Comparison of ENCODE assay signal across 27 mouse cellular contexts in genomic region chr10:22728257-22728656, GRCm38 (mm10). TPM values are rescaled to one million over a fixed set of nuclear protein-coding genes. Genes with fewer than 3 reads are reported as not detected.
DNase-seq lines count a peak whose midpoint lies in the region; ATAC-seq and TF ChIP-seq lines count a peak whose summit lies in the region.
"Had no signal": no experiment of that assay in that cellular context is flagged by ENCODE, and none has a peak within 500 bp of the region (broad histone marks: within the 10 kb centered on the region; RNA-seq: fewer than 3 reads in every experiment).

No protein-coding gene starts in this region.

- H3ac ChIP-seq in myocyte (ENCODE audit: control insufficient read depth, insufficient read length), result no peak overlapping the region

- no peak for ATAC-seq in midbrain, embryonic 11.5 days (ENCODE audit: low FRiP score)
- ATAC-seq in midbrain, embryonic 15.5 days (replicated peaks), result no peak
- ATAC-seq in granulocyte monocyte progenitor cell, adult 5-6 weeks (replicated peaks; ENCODE audit: poor library complexity, severe bottlenecking), result no peak
- ATAC-seq: CD4-positive, CD25-positive, alpha-beta regulatory T cell, adult 4 months; forebrain, embryonic 13.5 days; forebrain, embryonic 15.5 days; forebrain, postnatal 0 days had no signal

- H3K79me2 ChIP-seq in MEL (ENCODE audit: control insufficient read depth, insufficient read depth, low read length, poor library complexity) (peaks cover 67% of the 10 kb centered on the region), myocyte (ENCODE audit: control insufficient read depth, insufficient read depth) (peaks cover 75% of the 10 kb centered on the region)

- TF ChIP-seq POLR2A in MEL (IDR thresholded peaks at IDR 0.05; ENCODE audit: control insufficient read depth in 1 of 2, insufficient read depth in 1 of 2, low read depth in 1 of 2, low read length in 2 of 2, poor library complexity in 1 of 2) (no peak), myocyte (IDR thresholded peaks at IDR 0.05; ENCODE audit: insufficient read length, low read depth) (no peak)

- H3K27me3 ChIP-seq in midbrain, embryonic 11.5 days (ENCODE audit: control insufficient read depth, insufficient read depth, low read length), result no peaks in the 10 kb centered on the region
- H3K27me3 ChIP-seq in midbrain, embryonic 15.5 days (replicated peaks), result no peaks in the 10 kb centered on the region
- H3K27me3 ChIP-seq in MEL (ENCODE audit: control insufficient read depth in 1 of 2, insufficient read depth in 2 of 2, low read length in 2 of 2) (no peaks in the 10 kb centered on the region), myocyte (ENCODE audit: control insufficient read depth, insufficient read depth, insufficient read length) (no peaks in the 10 kb centered on the region)
- H3K27me3 ChIP-seq: CH12.LX; embryonic facial prominence, embryonic 13.5 days; embryonic facial prominence, embryonic 15.5 days; forebrain, embryonic 13.5 days; forebrain, embryonic 15.5 days had no signal

- no peak for TF ChIP-seq CTCF in MEL (IDR thresholded peaks at IDR 0.05 in 2 of 3, conservative IDR thresholded peaks at IDR 0.05 in 1 of 3; ENCODE audit: control insufficient read depth in 1 of 3, insufficient read depth in 1 of 3, low read depth in 2 of 3, low read length in 3 of 3, poor library complexity in 1 of 3, severe bottlenecking in 1 of 3)

- H3K4me2 ChIP-seq in midbrain, embryonic 11.5 days, result no peak overlapping the region
- H3K4me2 ChIP-seq in midbrain, embryonic 15.5 days, result no peak overlapping the region
- H3K4me2 ChIP-seq in myocyte (ENCODE audit: low read depth), result peak overlapping the region; percentile 70
- H3K4me2 ChIP-seq: embryonic facial prominence, embryonic 15.5 days had no signal

- DNase-seq in midbrain, embryonic 11.5 days (ENCODE audit: low spot score, missing footprints), result peak; percentile 37
- DNase-seq in MEL (ENCODE audit: low read depth, low spot score) (peak; percentile 59), NIH3T3 (ENCODE audit: low read depth) (peak; percentile 22)
- no peak for DNase-seq in thymus, adult 18-20 months
- DNase-seq in gastrocnemius, adult 8-10 months (ENCODE audit: low spot score in 2 of 2), result no peak
- DNase-seq: adrenal gland, adult 2 months; adrenal gland, postnatal 10 days; adrenal gland, postnatal 25 days; B cell, adult 2 months; cerebellum, adult 11 months; cerebellum, adult 18-20 months; cerebellum, adult 8-10 months; cerebellum, adult 9-11 months; cerebellum, postnatal 14 days; cerebellum, postnatal 36 days; embryo, embryonic 11 days; forebrain, postnatal 0 days had no signal

- no peaks in the 10 kb centered on the region for H3K36me3 ChIP-seq in midbrain, embryonic 11.5 days (ENCODE audit: control insufficient read depth, insufficient read depth, low read length)
- no peaks in the 10 kb centered on the region for H3K36me3 ChIP-seq in midbrain, embryonic 15.5 days (replicated peaks)
- H3K36me3 ChIP-seq in MEL (ENCODE audit: control insufficient read depth in 1 of 2, insufficient read depth in 2 of 2, low read length in 2 of 2) (peaks cover 8 to 55% of the 10 kb centered on the region in 2 experiments), myocyte (ENCODE audit: control insufficient read depth, insufficient read depth) (no peaks in the 10 kb centered on the region)
- H3K36me3 ChIP-seq: embryonic facial prominence, embryonic 13.5 days; embryonic facial prominence, embryonic 15.5 days; forebrain, embryonic 15.5 days had no signal

- H3K9me3 ChIP-seq in midbrain, embryonic 11.5 days (ENCODE audit: control insufficient read depth, low read length), result no peaks in the 10 kb centered on the region
- no peaks in the 10 kb centered on the region for H3K9me3 ChIP-seq in midbrain, embryonic 15.5 days
- no peaks in the 10 kb centered on the region for H3K9me3 ChIP-seq in MEL (replicated peaks; ENCODE audit: insufficient read depth, low read length)
- H3K9me3 ChIP-seq: embryonic facial prominence, embryonic 13.5 days; embryonic facial prominence, embryonic 15.5 days; forebrain, embryonic 13.5 days; forebrain, embryonic 15.5 days; G1E had no signal

- WGBS in midbrain, embryonic 11.5 days, result 89% methylated on average over 1 of the region's 1 CpGs
- 80% methylated on average over 1 of the region's 1 CpGs for WGBS in midbrain, embryonic 15.5 days

- H3K4me1 ChIP-seq in midbrain, embryonic 11.5 days (ENCODE audit: control insufficient read depth, insufficient read depth, low read length), result peaks cover 10% of the 10 kb centered on the region
- peaks cover 42% of the 10 kb centered on the region for H3K4me1 ChIP-seq in midbrain, embryonic 15.5 days
- peaks cover 37 to 38% of the 10 kb centered on the region in 2 experiments for H3K4me1 ChIP-seq in MEL (ENCODE audit: control insufficient read depth in 1 of 2, insufficient read depth in 2 of 2, low read length in 2 of 2)

- no peak overlapping the region for H3K27ac ChIP-seq in midbrain, embryonic 11.5 days (ENCODE audit: low read depth, low read length)
- H3K27ac ChIP-seq in midbrain, embryonic 15.5 days, result no peak overlapping the region
- peak overlapping the region; percentile 61 for H3K27ac ChIP-seq in MEL (ENCODE audit: control insufficient read depth, low read depth, low read length)
- H3K27ac ChIP-seq: embryonic facial prominence, embryonic 13.5 days; embryonic facial prominence, embryonic 15.5 days; forebrain, embryonic 13.5 days; forebrain, embryonic 15.5 days had no signal

- no peak for TF ChIP-seq RAD21 in MEL (IDR thresholded peaks at IDR 0.05; ENCODE audit: low read depth, low read length)

- peak in 1 of 2 experiments; percentile 35; a peak in 1 of 4 replicates for TF ChIP-seq EP300 in MEL (IDR thresholded peaks at IDR 0.05; ENCODE audit: low read depth in 1 of 2, low read length in 2 of 2)

- H3K4me3 ChIP-seq in midbrain, embryonic 11.5 days (ENCODE audit: low read depth, low read length), result no peak overlapping the region
- H3K4me3 ChIP-seq in midbrain, embryonic 15.5 days, result no peak overlapping the region
- H3K4me3 ChIP-seq in MEL (ENCODE audit: control insufficient read depth in 1 of 2, insufficient read depth in 1 of 2, low read depth in 2 of 2, low read length in 2 of 2) (peak overlapping the region in 1 of 2 experiments; percentile 100; a peak in 2 of 4 replicates), myocyte (no peak overlapping the region)
- H3K4me3 ChIP-seq: embryonic facial prominence, embryonic 13.5 days; embryonic facial prominence, embryonic 15.5 days; forebrain, embryonic 15.5 days had no signal

- H3K9ac ChIP-seq in midbrain, embryonic 11.5 days (ENCODE audit: low read length), result no peak overlapping the region
- no peak overlapping the region for H3K9ac ChIP-seq in midbrain, embryonic 15.5 days
- H3K9ac ChIP-seq in MEL (ENCODE audit: control insufficient read depth, low read depth, low read length, poor library complexity, severe bottlenecking), result peak overlapping the region; percentile 32
- H3K9ac ChIP-seq: embryonic facial prominence, embryonic 13.5 days; embryonic facial prominence, embryonic 15.5 days; forebrain, embryonic 13.5 days; forebrain, embryonic 15.5 days; forebrain, postnatal 0 days had no signal

TF ChIP-seq in MEL, 35 proteins besides CTCF, POLR2A, EP300 and RAD21 (continues in another document):
- TF ChIP-seq HCFC1 (IDR thresholded peaks at IDR 0.05; ENCODE audit: low read depth, low read length), result no peak
- TF ChIP-seq ZC3H11A (IDR thresholded peaks at IDR 0.05; ENCODE audit: low read depth, low read length), result no peak
- TF ChIP-seq USF2 (IDR thresholded peaks at IDR 0.05; ENCODE audit: borderline replicate concordance in 1 of 2, insufficient read depth in 1 of 2, low read depth in 1 of 2, low read length in 2 of 2), result no peak
- TF ChIP-seq NELFE (IDR thresholded peaks at IDR 0.05; ENCODE audit: low read depth, low read length), result no peak
- 0 out of 2 replicates have a peak, but pooled peaks have one; percentile 59 for TF ChIP-seq MYC (IDR thresholded peaks at IDR 0.05; ENCODE audit: low read depth, low read length)
- TF ChIP-seq TBP (IDR thresholded peaks at IDR 0.05; ENCODE audit: low read depth, low read length), result no peak
- no peak for TF ChIP-seq JUND (IDR thresholded peaks at IDR 0.05; ENCODE audit: low read depth, low read length)
- no peak for TF ChIP-seq ZMIZ1 (IDR thresholded peaks at IDR 0.05; ENCODE audit: low read depth, low read length)
- TF ChIP-seq POLR2AphosphoS5 (IDR thresholded peaks at IDR 0.05; ENCODE audit: borderline replicate concordance, low read depth, low read length), result no peak
- no peak for TF ChIP-seq GATA1 (IDR thresholded peaks at IDR 0.05; ENCODE audit: low read depth, low read length)
- TF ChIP-seq ETS1 (IDR thresholded peaks at IDR 0.05; ENCODE audit: low read depth, low read length), result no peak

TF ChIP-seq in myocyte, 11 proteins besides CTCF, POLR2A, EP300 and RAD21:
- no peak for TF ChIP-seq E2F4 (IDR thresholded peaks at IDR 0.05; ENCODE audit: insufficient read depth)
- TF ChIP-seq CEBPB (IDR thresholded peaks at IDR 0.05; ENCODE audit: insufficient read depth, poor library complexity, severe bottlenecking), result peak; percentile 87
- peak; percentile 37 for TF ChIP-seq MAX (IDR thresholded peaks at IDR 0.05; ENCODE audit: low read depth)
TF ChIP-seq in myocyte: peak in this region for 2.

RNA-seq across cellular contexts. Expression of gene Tbpl1, which starts 3.5 kb away (rescaled TPM):
- polyA plus RNA-seq in midbrain, embryonic 11.5 days (2014; fragmentation: Nextera tagmentation; extraction: Ambion mirVana), result 131 and 138 TPM in 2 replicates
- 86.4 and 91.0 TPM in 2 replicates for polyA plus RNA-seq in midbrain, embryonic 15.5 days (2015; fragmentation: Nextera tagmentation; extraction: Ambion mirVana)
- total RNA-seq in MEL (2012; rRNA removed), result 36.6 and 47.1 TPM in 2 replicates
- polyA plus RNA-seq in MEL (2012; ENCODE audit: insufficient read depth in 1 of 2, insufficient read length in 2 of 2, low read depth in 1 of 2, low replicate concordance in 2 of 2, missing spikeins in 1 of 2) (10 to 100 TPM in 1 of 2 experiments, not detected in 1; 41.8 TPM), myocyte (2012; fragmentation: generic; extraction: Trizol) (72.5 TPM)
- 10 to 100 TPM; 13.2 to 18.6 (median 16.8) TPM for total RNA-seq in gastrocnemius, adult 8-10 months (2022)
- total RNA-seq in granulocyte monocyte progenitor cell, adult 5-6 weeks (2014; fragmentation: Nextera tagmentation), result 21.9 and 22.5 TPM in 2 replicates
- 20.2 and 21.9 TPM in 2 replicates for total RNA-seq in granulocyte monocyte progenitor cell, adult 5-6 weeks (2017)

Comparison
In these comparisons a context has a peak if more than half of its experiments do, and no peak if none do; other contexts are left out.
1. DNase-seq: peak in midbrain, embryonic 11.5 days (single experiment), MEL (single experiment) and NIH3T3 (single experiment); none in thymus, adult 18-20 months (0 of 2) and gastrocnemius, adult 8-10 months (0 of 2).